Mouse (Mus musculus) megakaryocyte, embryonic 14.5 days (primary cell): ENCODE data around the gene Gm28710.

Source experiments
- FLI1 ChIP-seq: IDR thresholded peaks from 2 replicates; pipeline ENCODE4 v1.6.1; 2012; ENCODE audit warnings: low read length, inconsistent platforms, mixed read lengths
- GATA1 ChIP-seq: IDR thresholded peaks from 3 replicates; pipeline ENCODE4 v1.6.1; 2012; ENCODE audit warnings: mixed read lengths, low read length, inconsistent platforms, borderline replicate concordance

DNA sequence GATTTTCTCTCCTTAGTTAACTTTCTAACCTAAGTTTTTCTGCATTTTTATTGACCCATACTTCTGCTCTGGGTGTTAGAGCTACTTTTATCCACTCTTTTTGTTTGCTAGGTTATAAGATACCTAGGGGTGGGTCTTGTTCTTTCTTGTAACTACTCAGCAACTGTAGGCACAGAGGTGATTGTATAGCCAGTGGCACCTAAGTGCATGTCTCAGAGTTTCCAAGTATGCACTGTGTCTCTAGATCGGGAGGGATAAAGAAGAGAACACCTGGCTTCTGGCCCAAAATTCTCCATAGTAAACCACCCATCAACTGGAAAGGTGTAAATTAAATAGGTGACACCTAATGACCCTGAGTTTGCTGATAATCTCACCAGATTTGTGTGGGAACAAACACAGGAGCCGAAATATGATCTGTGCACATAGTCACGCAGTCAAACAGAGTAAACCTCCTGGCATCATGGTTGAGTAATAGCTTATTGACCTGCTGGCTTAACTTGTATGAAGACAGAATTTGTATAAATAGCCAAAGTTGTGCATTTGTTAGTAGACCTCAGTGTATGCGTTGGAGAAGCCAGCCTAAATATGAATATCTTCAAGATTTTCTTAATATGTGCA is at the start of gene Gm28710:
- TF ChIP-seq GATA1 (no peak), FLI1 (no peak)
